Mouse (Mus musculus) hematopoietic stem cell, adult 5-6 weeks (primary cell): Measurements from ENCODE around the gene Dnase1l2. TPM values are rescaled to one million over a fixed set of nuclear protein-coding genes. Genes with fewer than 3 reads are reported as not detected.
"Not testable (repeated sequence)": the region's sequence is repeated elsewhere in the genome, so short reads cannot be mapped to it uniquely, and the experiment has no call there.

Experiments
- ATAC-seq, 2 experiments: fragments of 125-278 bp in 1 of 2; replicated peaks in 1 of 2; 2 replicates each; pipeline ENCODE4 v1.8.0; 2016 to 2017; ENCODE audit warnings: inconsistent platforms in 2 of 2, mild to moderate bottlenecking in 2 of 2, moderate number of reproducible peaks in 2 of 2, low read depth in 1 of 2, moderate TSS enrichment in 1 of 2; ENCODE audit not compliant: low FRiP score in 2 of 2, poor library complexity in 2 of 2, severe bottlenecking in 2 of 2, insufficient read depth in 1 of 2, low TSS enrichment in 1 of 2
- total RNA-seq: library from RNA; stranded (forward); fragments of 172-1452, 232-1000 nt; gene quantifications from 2 replicates; pipeline ENCODE4 v1.2.3, GENCODE M21; 2017

The Dnase1l2 gene
- total RNA-seq, 1 experiment from 2014 or later, result not detected

DNA sequence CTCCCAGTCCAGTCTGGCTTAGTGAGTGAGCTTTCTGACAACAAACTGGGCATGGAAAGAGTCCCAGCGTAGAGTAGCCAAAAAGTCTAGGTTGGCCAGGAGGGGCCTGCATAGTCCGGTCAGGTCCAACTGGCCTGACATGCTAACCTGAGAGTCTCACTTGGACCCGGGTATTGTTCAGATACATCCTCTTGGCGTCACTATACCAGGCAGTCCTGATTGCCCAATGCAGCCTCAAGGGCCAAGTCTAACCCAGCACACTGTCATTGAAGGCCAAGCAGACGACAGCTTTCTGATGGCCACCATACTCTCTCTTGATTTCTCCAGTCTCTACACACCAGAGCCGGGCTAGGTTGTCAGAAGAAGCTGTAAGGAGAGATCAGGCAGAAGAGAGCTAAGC, 32.7 kb upstream of the Dnase1l2 start:
- ATAC-seq, result no peak

DNA sequence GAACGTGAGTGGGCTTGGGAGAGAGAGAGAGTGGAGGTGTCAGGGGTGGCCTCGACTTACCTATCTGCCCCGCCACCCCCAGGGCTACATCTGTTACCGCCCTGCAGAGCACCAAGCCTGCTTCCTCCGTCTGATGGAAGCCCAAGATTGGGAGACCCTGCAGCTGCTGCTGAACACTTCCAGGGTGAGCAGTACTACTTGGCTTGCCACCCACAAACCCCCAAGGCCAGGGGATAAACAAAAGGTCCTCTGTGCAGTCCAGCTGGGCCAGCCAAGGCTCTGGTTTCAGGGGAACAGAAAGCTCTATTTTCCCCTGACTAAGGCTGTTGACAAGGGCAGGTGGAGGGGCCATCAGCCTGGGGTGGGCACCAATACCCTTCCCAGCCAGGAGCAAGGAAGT, 31.7 kb upstream of the Dnase1l2 start:
- ATAC-seq, result no peak

DNA sequence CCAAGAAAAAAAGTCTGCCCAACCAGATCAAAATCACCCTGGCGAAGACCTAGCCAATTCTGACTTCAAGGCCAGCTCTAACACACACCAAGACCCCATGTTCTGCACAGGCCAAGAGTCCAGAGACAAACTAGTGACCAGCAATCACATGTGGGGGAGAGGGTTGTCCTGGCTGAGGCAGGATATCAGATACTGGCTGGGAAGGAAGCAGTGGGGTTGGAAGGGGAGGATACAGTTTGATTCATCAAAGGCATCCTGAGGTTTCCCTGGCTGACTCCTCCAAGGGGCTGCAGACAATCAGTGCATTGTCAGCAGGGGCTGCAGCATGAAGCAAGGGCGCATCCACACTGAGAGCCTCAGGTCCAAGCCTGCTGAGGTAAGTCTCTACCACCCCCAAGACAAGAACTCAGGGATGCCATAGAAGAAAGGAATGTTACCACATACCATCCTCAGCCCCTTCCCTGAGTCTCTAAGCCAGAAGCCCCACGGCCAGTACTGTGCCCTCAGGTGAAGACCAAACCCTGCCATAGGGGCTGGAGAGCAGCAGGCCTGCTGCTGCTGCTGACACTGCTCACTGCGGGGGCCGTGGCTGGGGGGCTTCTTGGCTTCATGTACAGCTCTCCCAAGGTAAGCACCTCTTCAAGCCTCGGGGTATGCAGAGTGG, 30.8 kb upstream of the Dnase1l2 start, which contains the start of gene Bricd5:
Bricd5 (plus strand) TSS at position 273 of the 664 bp plus-strand sequence.
- no peak for ATAC-seq

DNA sequence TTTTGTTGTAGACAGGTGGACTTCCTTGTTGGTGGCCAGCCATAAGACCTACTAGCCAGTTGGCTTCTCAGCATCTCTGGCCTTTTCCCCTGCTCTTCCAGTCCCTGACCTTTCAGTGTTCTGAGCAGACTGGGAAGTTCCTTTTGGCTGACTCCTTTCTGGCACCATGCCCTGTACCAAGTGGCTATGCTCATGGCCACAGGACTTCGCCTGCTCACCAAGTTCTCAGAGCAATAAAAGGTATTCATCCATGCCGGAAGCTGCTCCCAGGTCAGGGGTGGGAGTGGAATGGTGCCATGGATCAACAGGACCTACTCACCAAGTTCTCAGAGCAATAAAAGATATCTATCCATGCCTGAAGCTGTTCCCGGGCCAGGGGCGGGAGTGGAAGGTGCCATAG, 29.6 kb upstream of the Dnase1l2 start:
- ATAC-seq, result no peak

DNA sequence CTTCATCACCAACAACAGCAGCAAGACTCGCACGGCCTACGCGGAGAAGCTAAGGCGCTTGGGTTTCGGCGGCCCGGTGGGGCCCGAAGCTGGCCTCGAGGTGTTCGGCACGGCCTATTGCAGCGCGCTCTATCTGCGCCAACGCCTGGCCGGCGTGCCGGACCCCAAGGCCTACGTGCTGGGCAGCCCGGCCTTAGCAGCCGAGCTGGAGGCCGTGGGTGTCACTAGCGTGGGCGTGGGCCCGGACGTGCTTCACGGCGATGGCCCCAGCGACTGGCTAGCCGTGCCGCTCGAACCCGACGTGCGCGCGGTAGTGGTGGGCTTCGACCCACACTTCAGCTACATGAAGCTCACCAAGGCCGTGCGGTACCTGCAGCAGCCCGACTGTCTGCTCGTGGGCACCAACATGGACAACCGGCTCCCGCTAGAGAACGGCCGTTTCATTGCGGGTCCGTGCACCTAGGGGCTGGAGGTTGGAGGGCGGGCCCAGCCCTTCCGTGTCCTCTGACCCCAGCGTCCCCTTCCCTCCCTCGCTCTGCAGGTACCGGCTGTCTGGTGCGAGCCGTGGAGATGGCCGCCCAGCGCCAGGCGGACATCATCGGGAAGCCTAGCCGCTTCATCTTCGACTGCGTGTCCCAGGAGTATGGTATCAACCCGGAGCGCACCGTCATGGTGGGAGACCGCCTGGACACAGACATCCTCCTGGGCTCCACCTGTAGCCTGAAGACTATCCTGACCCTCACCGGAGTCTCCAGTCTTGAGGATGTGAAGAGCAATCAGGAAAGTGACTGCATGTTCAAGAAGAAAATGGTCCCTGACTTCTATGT, 28.0 kb upstream of the Dnase1l2 start:
- ATAC-seq, result no peak

DNA sequence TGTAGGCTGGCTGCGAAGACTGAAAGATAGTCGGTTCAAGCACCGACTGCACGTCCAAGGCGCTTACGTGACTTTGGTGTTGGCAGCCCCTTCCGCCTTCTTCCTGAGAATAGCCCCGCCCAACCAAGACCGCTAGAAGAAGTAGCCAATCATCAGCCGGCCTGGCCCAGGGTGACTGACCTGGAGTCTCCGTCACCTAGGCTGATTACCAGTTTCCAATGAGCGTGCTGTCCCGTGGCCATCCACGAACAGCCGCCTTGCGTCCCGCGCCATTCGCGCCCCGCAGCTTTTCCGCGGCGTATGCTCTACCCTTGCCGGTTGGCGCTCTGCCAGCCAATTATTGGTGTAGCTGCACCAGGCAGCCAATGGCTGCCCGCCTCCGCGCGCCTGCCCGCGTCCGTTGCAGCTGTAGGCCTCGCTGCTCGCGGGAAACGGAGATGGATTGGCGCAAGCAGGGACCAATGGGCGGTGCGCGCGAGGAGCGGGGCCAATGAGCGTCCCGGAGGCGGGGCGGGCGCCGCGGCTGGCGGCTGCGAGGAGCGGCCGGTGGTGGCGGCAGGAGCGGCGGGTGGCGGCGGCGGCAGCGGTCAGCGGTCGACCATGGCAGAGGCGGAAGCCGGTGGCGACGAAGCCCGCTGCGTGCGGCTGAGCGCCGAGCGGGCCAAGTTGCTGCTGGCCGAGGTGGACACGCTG, 27.2 kb upstream of the Dnase1l2 start, which contains the start of the genes E4f1 and Pgp:
E4f1 (minus strand) TSS at position 404 of the 693 bp plus-strand sequence.
Pgp (plus strand) TSS at position 483 of the 693 bp plus-strand sequence.
- peak; percentile 95 to 97 for ATAC-seq

DNA sequence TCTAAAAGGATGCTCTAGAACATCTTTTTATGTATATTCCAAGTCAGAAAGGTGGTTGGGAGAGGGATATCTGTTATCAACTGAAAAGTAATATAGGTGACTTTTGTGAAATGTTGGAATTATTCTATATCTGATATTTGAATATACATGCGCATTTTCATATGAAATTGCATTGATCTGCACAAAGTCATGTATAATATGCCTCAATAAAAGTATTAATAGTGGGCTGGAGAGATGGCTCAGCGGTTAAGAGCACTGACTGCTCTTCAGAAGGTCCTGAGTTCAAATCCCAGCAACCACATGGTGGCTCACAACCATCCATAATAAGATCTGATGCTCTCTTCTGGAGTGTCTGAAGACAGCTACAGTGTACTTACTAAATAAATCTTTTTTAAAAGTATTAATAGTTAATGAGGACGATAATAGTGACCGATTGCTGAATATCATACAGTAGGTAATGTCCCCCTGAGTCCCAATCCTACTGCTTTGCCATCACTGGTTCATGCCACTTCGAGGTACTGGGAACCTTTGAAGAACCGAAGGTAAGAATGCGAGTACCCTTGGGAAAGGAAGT, 26.5 kb upstream of the Dnase1l2 start:
- ATAC-seq, result no peak

DNA sequence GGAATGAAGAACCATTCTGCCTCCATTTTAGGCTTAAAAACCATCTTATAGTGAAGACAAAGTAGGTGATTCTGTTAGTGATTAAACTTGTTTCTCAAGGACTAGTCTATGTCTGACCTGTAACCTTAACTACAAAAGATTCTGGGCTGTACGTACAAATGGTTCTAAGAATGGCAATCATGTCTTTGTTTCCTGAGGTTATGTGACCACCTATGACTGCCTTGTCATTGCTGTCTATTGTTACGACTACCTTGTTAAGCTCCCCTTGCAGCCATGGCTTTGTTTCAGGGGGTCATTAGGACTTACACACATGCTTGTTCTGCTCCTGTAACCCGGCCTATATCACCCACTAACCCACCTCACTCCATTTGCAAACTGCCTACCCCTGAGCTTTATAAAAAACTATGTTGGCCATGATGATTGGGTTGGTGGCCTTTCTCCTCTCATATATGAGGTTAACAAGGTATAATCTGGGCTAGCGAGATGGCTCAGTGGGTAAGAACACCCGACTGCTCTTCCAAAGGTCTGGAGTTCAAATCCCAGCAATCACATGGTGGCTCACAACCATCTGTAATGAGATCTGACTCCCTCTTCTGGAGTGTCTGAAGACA, 25.8 kb upstream of the Dnase1l2 start:
- no peak for ATAC-seq

DNA sequence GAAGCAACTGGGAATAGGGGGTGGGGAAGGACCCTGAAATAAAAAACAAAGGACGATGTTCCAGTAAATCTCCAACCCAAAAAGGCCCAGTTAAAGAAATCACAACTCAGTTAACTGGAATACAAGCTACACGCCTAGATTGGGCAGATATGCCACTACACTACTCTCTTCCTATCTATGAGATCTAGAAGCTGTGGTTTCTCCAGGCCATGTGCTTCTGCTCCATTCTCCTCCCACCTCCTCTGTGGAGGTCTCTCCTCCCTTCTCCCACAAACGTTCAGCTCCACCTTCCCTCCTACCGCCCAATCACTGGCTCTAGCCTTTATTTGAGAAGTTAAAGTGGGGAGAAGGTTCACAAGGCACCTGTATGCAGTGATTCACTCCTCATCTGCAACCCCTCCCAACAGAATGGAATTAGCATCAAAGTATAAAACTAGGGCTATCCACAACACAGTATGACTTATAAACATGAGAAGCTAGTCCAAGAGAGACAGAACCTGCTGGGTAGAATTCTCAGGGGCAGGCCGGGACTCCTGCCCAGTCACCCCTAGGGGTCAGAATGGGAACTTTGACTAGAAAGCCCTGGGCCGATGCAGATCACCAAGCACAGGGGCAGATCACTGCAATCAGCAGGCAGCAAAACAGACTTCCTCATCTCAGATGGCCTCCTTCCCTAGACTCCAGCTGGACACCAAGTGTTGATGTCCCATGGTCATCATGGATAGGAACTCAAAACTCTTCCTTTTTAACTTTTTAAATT, 20.6 kb upstream of the Dnase1l2 start:
- ATAC-seq, result peak; percentile 62 to 89

DNA sequence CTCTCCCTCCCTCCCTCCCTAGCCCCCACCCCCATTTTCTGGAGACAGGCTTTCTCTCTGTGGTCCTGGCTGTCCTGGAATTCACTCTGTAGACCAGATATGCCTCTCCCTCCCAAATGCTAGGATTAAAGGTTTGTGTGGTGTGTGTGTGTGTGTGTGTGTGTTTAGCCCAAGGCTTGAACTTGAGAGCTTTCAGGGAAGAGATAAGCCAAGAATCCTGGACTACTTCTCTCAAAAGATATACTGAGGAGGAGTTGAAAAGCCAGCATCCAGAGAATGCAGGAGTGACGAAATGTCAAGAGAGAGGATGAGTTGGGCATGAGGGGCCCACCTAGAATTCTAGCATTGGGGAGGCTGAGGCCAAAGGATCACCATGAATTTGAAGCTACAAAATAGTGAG, 20.0 kb upstream of the Dnase1l2 start:
- no peak for ATAC-seq

DNA sequence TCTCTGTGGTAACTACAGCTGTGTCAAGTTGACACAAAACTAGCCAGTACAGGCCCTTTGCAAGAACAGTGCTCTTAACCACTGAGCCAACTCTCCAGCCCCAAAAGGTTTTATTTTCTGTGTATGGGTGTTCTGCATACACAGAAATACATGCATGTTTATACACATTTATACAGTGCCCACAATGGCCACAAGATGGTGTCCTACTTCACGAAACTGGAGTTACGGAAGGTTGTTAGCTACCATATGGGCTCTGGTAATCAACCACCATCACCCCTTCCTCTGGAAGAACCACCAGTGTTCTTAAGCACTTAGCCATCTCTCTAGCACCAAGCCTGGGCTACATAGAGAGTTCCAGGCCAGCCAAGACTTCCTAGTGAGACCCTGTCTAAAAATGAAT, 18.7 kb upstream of the Dnase1l2 start:
- ATAC-seq, result peak; percentile 46 to 58; a peak in 1 of 4 replicates

DNA sequence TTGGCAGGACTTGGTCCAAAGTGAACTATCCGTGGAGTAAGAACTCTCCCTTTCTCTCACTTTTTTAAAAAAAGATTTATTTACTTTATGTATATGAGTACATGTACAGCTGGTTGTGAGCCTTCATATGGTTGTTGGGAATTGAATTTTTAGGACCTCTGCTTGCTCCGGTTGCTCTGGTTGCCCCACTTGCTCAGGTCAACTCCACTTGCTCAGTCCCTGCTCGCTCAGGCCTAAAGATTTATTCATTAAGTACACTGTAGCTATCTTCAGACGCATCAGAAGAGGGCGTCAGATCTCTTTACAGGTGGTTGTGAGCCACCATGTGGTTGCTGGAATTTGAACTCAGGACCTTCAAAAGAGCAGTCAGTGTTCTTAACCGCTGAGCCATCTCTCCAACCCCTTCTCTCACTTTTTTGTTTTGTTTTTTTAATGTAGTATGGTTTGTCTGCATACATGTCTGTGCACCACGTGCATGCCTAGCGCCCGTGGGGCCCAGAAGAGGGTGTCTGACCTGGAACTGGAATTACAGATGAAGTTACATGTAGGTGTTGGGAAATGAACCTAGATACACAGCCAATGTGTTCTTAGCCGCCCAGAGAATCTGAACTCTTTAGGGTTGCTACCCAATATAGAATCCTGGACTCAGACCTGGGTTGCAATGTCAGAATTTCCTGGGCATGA, 12.8 kb upstream of the Dnase1l2 start:
- ATAC-seq, result not testable (repeated sequence)

DNA sequence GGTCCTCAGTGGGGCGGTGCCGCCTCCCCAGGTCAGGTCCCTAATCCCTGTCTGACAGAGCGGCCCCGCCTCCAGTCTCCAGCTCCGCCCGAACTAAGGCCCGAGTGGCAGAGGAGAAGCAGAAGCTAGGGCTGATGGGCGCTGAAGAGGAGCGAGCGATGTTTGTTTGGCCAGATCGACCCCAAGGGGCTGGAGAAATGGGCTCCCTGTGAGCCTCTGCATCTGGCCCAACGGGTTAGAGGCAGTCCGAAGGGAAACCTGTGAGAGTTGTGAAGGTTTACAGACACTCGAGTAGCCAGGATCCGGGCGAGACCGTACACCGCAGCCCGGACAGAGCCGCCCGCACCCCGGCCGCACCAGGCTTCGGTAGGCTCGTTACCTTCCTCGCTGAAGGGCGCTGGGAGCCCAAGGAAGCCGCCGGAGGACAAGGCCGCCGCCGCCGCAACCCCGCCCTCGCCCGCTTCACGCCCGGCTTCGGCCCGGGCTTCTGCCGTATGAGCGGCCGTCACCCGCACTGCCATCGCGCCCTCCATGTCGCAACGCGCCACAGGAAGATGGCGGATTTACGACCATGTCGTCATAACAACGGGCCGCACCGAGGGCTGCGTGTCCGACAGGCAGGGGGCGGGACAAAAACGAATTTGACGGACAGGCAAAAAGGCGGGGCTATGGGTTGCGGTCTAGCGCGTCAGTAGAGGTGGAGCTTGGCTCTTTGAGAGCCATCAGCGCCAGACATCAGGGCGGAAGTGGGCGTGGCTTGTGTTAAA, 12.0 kb upstream of the Dnase1l2 start:
- ATAC-seq, result peak; percentile 92 to 95

DNA sequence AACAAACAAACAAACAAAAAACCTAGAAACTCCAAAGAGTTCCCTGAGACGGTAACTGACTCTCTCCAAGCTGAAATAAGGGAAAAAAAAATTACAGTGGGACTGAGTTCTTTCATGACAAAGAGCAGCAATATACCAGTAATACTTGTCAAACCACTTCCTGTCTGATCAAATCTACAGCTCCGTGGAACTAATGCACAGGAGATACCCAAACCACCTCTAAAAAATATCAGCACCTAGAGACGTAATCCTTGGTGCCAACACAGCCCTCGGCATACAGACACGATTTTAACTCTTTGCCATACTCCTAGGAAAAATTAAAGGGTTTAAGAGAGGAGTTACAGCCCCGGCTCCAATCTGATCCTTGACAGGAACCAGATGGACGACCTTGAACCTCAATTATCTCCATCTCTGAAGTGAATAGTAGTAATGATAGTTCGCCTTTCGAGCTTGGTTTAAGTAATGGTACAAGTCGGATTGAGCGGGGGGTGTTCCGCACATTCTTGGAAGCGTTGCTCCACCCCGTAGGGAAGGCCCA, 11.4 kb upstream of the Dnase1l2 start:
- peak; percentile 1; a peak in 1 of 4 replicates for ATAC-seq

DNA sequence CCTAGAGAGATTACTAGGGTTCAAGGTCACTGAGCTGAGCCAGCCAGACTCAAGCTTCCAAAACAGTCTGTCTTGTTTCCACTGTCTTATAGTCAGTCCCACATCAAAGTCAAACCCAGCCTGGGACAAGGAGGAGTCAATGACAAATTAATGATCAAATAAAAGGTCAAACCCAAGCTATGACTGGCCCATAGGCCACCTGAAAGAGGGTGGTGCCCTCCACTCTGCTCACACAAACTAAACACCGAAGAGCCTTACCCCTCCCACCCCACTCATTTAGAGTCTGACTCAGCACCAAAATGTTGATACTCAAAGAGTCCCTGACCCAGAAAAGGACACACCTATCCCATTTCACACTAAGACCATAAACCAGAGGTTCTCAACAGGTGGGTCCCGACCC, 10.5 kb upstream of the Dnase1l2 start:
- ATAC-seq, result no peak
